Mouse (Mus musculus): Measurements from ENCODE around the gene Rab7b. TPM values are rescaled to one million over a fixed set of nuclear protein-coding genes. Genes with fewer than 3 reads are reported as not detected.

The Rab7b gene
- polyA plus RNA-seq (2012; ENCODE audit: insufficient read depth, insufficient read length, missing spikeins): 2.3 and 10.5 TPM in 2 replicates

DNA sequence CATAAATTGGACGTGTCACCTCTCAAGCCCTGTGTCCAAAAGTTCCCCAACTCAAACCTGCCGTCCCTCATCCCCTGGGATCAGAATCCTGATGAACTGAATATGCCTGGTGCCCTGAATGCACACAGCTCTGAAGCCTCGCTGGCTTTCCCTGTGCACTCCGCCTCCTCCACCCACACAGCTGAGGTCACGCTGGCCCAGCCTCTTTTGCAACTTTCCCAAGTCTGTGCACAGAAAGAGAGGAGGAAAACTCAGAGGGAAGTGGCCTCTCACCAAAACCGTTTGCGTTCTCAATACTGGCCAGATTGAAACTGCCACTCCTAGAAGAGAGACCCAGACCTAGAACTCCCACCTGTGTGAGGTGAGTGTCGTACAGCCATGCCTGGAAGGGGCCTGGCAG lies at the start of gene Rab7b:
TSS of gene Rab7b (plus strand) at position 221 of the 400 bp plus-strand sequence.
- H3K27ac ChIP-seq (replicated peaks; ENCODE audit: low read depth, low read length): peak within 1 kb of the TSS; percentile 73
- H3K4me3 ChIP-seq (ENCODE audit: insufficient read depth, low read depth, low read length): peak within 1 kb of the TSS; percentile 56
- no peaks in the 10 kb centered on the region for H3K4me1 ChIP-seq (ENCODE audit: control insufficient read depth, insufficient read depth, insufficient read length, low read length)

DNA sequence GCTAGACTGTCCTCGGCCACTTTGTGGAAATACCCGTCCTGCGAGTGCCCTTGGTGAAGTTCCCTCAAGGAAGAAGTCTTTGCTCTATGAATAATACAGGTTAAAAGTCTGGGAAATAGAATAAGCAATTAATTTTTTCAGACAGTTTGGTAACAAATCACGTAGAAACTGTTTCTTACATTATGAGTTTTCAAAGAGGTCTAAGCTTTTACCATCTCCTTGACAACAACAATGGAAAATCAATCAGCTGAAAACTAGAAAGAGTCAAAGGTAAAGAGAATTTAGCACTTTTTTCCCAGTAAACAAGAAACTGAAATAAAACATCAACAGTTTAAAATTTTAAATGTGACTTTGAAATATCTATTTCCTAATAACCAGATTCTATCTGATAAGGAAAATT lies 48.4 kb upstream of the Rab7b start:
- no peak overlapping the region for H3K27ac ChIP-seq (replicated peaks; ENCODE audit: low read depth, low read length)
- no peak overlapping the region for H3K4me3 ChIP-seq (ENCODE audit: insufficient read depth, low read depth, low read length)
- H3K4me1 ChIP-seq (ENCODE audit: control insufficient read depth, insufficient read depth, insufficient read length, low read length): no peaks in the 10 kb centered on the region

DNA sequence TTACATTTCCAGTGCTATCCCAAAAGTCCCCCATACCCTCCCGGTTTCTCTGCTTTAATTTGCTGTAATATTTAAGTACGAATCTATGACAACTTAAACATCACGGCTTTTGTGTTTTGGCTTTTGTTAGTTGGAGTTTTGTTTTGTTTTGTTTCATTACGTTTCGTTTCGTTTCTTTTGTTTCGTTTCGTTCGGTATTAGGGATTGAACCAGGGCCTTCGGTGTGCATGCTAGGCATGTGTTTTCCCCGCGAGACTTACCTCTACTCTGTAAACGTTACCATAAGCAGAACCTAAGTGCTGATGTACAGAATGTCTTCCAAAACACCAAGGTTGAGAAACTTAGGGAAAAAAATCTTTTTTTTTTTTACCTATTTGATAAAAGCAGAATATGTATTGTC lies 46.9 kb upstream of the Rab7b start:
- Histone ChIP-seq H3K4me1 (ENCODE audit: control insufficient read depth, insufficient read depth, insufficient read length, low read length) (no peaks in the 10 kb centered on the region), H3K4me3 (ENCODE audit: insufficient read depth, low read depth, low read length) (no peak overlapping the region), H3K27ac (replicated peaks; ENCODE audit: low read depth, low read length) (no peak overlapping the region)

DNA sequence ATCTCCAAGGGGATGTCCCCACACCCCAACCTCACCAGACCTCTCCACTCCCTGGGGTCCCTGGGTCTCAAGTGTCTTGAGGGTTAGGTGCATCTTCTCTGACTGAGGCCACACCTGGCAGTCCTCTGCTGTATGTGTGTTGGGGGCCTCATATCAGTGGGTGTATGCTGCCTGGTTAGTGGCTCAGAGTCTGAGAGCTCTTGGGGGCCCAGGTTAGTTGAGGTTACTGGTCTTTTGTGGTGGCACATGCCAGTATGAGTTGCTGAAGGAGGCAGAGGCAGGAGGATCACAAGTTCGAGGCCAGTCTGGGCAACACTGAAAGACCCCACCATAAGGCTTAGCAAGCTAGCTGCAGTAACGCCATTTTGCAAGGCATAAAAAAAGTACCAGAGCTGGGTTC lies 46.2 kb upstream of the Rab7b start:
- H3K4me1 ChIP-seq (ENCODE audit: control insufficient read depth, insufficient read depth, insufficient read length, low read length): no peaks in the 10 kb centered on the region
- H3K27ac ChIP-seq (replicated peaks; ENCODE audit: low read depth, low read length): no peak overlapping the region
- H3K4me3 ChIP-seq (ENCODE audit: insufficient read depth, low read depth, low read length): no peak overlapping the region

DNA sequence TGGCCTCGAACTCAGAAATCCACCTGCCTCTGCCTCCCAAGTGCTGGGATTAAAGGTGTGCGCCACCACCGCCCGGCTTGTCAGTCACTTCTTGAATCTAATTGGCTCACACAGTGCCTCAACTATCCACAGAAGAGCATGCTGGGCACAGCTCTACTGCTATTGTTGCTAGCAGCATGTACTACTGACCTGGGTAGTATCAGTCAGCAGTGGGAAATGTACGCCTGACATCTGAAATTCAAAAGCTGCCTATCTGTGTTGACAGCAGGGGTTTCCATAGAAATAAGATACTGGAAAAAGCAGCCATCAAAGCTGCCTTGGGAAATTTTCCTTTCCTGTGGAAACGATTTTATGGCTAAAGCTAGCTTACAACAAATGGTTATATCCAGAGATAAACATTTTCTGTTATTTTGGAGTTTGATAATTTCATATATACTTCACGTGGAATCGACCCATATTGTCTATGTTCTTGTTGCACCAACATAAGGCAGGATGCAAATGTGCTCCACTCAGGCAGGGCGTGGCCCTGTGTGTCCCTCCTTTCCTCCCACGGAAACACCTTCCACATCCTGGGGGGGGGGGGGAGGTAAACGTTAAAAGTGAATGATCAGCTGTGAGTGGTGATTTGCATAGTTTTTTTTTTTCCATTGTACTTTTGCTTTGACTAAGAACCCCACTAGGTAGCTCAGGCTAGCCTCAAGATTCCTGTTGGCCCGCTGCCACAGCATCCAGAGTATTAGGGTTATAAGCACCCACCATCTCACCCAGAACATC lies 35.6 kb upstream of the Rab7b start:
- no peak overlapping the region for H3K27ac ChIP-seq (replicated peaks; ENCODE audit: low read depth, low read length)
- H3K4me3 ChIP-seq (ENCODE audit: insufficient read depth, low read depth, low read length): no peak overlapping the region
- no peaks in the 10 kb centered on the region for H3K4me1 ChIP-seq (ENCODE audit: control insufficient read depth, insufficient read depth, insufficient read length, low read length)

DNA sequence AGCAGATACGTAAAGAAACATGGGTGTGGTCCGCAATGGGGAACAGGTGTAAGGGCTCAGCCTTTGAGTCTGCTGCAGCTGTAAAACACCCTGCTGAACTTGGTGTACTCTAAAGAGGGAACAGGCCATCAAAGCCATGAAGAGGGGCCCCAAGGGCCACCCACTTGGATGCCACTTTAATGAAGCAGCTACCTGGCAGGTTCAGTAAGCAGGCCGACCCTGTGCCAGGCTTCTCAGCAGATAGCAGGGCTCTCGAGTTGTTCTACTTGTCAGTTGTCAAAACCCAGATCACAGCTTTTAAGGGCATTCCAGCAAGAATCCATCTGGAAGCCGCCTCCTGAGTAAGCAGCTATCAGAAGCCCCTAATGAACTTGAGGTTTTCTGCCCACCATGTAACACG lies 32.9 kb upstream of the Rab7b start:
- no peaks in the 10 kb centered on the region for H3K4me1 ChIP-seq (ENCODE audit: control insufficient read depth, insufficient read depth, insufficient read length, low read length)
- no peak overlapping the region for H3K4me3 ChIP-seq (ENCODE audit: insufficient read depth, low read depth, low read length)
- no peak overlapping the region for H3K27ac ChIP-seq (replicated peaks; ENCODE audit: low read depth, low read length)

DNA sequence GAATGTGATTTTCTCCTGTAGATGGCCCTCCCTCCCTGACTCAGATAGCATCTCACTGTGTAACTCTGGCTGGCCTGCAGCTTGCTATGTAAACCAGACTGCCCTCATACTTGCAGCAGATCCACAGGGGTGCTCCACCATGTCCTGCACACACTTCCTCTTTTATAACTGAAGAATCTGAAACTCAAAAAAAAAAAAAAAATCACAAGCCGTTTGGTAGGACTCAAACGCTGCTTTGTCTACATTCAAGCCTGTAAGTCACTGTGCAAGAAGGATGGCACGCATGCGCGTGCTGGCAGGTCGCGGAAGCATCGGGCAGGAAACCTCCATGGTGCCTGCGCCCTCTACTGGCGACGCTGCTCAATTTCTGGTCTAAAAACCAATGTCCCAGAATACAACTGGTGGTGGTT lies 30.5 kb upstream of the Rab7b start:
- Histone ChIP-seq H3K4me1 (ENCODE audit: control insufficient read depth, insufficient read depth, insufficient read length, low read length) (no peaks in the 10 kb centered on the region), H3K27ac (replicated peaks; ENCODE audit: low read depth, low read length) (no peak overlapping the region), H3K4me3 (ENCODE audit: insufficient read depth, low read depth, low read length) (no peak overlapping the region)

DNA sequence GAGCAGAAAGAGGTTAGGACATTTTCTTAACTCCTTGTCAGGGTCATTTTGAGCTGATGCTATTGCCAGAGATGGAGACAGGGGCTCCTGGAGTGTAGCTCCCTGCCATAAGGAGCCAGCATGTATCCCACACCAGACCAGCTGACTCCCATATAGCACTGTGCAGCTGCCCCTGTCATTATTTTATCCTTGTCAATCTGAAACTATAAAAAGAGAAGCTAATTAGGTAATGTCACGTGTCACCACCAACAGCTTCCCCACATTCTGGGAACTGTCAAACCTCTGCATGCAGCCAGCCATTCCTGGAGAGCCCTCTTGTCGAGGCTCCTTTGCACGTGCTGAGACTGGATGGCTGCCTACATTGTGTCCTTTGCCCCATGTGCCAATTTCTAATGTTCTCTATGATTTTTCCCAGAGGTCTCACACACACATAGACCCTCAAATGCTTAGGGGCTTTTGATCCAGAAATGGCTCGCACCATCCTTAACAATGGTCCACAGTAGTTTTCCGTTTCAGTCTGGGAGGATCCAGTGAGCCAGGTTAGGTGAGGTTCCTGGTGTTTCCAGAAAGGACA lies 28.9 kb upstream of the Rab7b start:
- Histone ChIP-seq H3K4me3 (ENCODE audit: insufficient read depth, low read depth, low read length) (no peak overlapping the region), H3K4me1 (ENCODE audit: control insufficient read depth, insufficient read depth, insufficient read length, low read length) (no peaks in the 10 kb centered on the region), H3K27ac (replicated peaks; ENCODE audit: low read depth, low read length) (no peak overlapping the region)

DNA sequence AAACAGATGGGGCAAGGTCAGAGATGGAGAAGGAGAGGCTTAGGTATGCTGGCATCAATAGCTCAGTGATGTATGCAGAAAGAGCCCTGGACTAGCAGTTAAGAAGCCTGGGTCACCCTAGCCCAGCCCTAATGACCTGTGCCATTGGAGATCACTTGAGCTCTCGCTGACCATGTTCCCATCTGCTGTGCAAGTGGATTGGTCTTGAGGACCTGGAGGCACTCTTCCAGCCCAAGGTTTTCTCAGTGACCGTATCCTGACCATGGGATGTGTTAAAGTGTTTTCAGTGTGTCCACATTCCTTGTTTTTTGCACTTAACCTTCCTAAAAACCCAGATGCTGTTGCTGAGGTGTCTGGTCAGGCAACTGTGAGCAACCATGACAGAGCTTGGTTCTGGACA lies 28.2 kb upstream of the Rab7b start:
- Histone ChIP-seq H3K4me1 (ENCODE audit: control insufficient read depth, insufficient read depth, insufficient read length, low read length) (no peaks in the 10 kb centered on the region), H3K27ac (replicated peaks; ENCODE audit: low read depth, low read length) (no peak overlapping the region), H3K4me3 (ENCODE audit: insufficient read depth, low read depth, low read length) (no peak overlapping the region)

DNA sequence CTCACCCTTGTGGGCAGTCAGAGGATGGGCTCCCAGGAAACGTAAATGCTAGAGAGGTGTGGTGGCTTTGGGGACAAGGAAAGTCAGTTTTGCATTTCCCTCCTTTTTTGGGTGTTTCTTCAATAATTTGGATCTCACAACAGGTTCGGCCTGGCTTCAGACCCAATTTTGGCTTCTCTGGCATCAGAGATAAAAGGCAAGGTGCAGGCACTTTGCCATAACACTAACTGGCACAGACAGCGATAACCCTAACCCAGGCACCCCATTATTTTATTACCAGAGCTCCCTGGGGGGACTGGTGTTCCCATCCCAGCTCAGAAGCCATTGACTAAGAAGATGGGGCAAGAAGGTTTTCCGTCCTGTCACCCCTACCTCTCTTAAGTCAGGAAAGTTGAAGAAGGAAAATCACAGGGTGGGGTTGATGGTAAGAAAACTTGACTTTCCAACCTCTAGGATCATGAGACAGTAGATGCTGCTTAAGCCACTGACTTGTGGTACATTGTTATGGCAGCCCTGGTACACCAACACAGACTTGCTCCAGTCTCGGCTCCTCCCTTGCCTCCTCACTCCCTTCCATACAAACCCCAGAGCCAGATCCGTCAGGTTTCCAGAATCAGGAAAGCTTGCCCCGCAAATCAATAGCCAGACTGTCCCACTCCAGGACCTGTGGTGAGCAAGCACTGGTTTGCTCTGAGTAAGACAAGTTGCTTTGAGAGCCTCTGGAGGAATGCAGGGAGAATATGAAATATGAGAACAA lies 27.6 kb upstream of the Rab7b start:
- no peak overlapping the region for H3K4me3 ChIP-seq (ENCODE audit: insufficient read depth, low read depth, low read length)
- H3K27ac ChIP-seq (replicated peaks; ENCODE audit: low read depth, low read length): no peak overlapping the region
- no peaks in the 10 kb centered on the region for H3K4me1 ChIP-seq (ENCODE audit: control insufficient read depth, insufficient read depth, insufficient read length, low read length)

DNA sequence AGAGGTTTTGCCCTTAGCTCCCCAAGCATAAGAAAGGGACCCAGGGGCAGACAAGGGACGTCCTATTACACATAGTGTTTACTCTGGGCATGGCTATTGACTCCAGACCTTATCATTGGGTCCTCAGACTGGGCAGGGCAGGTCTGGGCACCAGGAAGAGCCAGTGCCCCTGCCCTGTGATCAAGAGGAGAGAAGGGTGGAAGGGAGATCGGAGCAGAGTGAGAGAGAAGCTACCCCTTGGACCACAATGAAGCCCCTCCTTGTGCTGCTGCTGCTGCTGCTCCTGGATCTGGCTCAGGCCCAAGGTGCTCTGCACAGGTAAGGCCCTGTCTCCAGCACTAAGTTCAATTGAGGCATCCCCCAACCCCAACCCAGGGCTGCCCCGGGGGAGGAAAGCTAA lies 26.7 kb upstream of the Rab7b start:
- H3K27ac ChIP-seq (replicated peaks; ENCODE audit: low read depth, low read length): no peak overlapping the region
- no peak overlapping the region for H3K4me3 ChIP-seq (ENCODE audit: insufficient read depth, low read depth, low read length)
- H3K4me1 ChIP-seq (ENCODE audit: control insufficient read depth, insufficient read depth, insufficient read length, low read length): no peaks in the 10 kb centered on the region

DNA sequence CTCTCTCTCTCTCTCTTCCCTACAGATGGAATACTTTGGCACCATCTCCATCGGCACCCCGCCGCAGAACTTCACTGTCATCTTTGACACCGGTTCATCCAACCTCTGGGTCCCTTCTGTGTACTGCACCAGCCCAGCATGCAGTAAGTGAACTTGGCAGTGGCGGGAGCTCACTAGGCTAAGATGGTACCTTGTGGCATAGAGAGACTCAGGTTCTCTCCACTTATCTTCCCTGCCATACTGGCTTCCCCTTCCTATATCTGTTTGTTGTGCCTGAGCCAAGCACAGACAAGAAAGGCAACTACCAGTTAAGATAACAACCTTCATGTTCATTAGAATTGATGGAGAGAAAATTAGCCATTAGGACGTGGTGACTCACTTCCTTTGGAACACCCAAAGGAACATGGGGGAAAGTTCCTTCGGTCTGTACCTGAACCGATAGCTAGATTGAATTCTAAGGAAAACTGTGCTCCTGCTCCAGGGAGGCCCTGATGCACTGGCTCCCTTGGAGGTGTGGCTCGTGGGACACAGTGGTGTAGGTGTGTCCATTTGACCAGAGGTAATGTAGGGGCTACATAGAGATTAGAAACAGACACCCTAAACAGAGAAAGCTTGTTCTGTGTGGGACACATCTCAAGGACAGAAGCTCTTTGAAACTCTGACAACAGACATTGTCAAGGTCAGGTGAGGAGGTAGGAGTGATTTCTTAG lies 25.1 kb upstream of the Rab7b start:
- Histone ChIP-seq H3K4me3 (ENCODE audit: insufficient read depth, low read depth, low read length) (no peak overlapping the region), H3K4me1 (ENCODE audit: control insufficient read depth, insufficient read depth, insufficient read length, low read length) (no peaks in the 10 kb centered on the region), H3K27ac (replicated peaks; ENCODE audit: low read depth, low read length) (no peak overlapping the region)

DNA sequence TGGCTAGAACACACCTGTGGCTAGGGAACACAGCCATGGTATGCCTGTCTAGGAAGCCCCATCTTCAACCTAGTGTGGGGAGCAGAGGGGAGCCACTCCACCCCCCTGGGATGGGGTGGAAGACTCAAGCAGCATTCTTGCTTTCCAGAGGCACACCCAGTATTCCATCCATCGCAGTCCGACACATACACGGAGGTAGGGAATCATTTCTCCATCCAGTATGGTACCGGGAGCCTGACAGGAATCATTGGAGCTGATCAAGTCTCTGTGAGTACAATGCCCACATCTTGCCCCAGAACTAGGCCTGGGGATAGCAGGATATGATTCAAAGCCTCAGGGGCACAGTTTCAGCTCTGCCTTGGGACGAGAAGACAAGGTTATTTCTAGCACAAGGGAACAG lies 24.4 kb upstream of the Rab7b start:
- Histone ChIP-seq H3K4me3 (ENCODE audit: insufficient read depth, low read depth, low read length) (no peak overlapping the region), H3K4me1 (ENCODE audit: control insufficient read depth, insufficient read depth, insufficient read length, low read length) (no peaks in the 10 kb centered on the region), H3K27ac (replicated peaks; ENCODE audit: low read depth, low read length) (no peak overlapping the region)

DNA sequence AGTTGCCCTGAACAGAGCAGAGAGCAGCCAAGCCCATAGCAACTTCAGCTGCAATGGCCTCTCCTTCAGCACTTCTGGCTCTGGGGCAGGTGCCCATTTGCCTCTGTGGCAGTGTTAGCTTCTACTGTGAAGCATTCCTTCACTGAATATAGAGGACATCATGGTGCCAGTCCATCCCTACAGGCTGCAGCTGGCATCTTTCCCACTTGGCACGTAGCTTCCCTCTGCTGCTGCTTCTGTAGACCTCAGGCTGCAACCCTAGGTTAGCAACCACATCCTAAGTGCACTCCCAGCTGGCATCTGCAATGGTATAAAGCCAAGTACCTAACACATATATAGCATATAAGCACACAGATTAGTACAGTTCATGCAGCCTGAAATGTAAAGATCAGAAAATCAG lies 22.6 kb upstream of the Rab7b start:
- no peak overlapping the region for H3K27ac ChIP-seq (replicated peaks; ENCODE audit: low read depth, low read length)
- H3K4me1 ChIP-seq (ENCODE audit: control insufficient read depth, insufficient read depth, insufficient read length, low read length): no peaks in the 10 kb centered on the region
- H3K4me3 ChIP-seq (ENCODE audit: insufficient read depth, low read depth, low read length): no peak overlapping the region

DNA sequence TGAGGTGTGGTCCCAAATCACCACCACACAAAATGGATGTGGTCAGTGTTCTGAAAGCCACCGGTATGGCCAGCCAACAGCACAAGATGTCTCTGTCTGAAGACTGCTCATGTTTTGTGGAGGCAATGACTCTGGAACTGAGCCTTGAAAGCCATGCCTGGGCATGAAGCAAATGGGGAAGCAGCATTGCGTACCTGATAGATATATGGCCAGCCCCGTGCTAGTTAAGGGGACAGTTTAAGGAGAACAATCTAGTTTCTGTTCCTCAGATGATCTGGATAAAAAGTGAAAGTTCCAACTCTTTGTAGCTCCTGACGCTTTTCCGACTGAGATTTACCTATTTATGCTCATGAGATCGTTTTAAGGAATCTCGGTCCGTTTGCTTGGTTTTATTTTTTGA lies 17.4 kb upstream of the Rab7b start:
- no peak overlapping the region; the same call in 1 of the 2 replicates for H3K27ac ChIP-seq (replicated peaks; ENCODE audit: low read depth, low read length)
- H3K4me1 ChIP-seq (ENCODE audit: control insufficient read depth, insufficient read depth, insufficient read length, low read length): no peaks in the 10 kb centered on the region
- no peak overlapping the region for H3K4me3 ChIP-seq (ENCODE audit: insufficient read depth, low read depth, low read length)

Data from brown adipose tissue, adult 24 weeks (tissue).